Comparison of ENCODE assay signal across 34 mouse cellular contexts in genomic region chr10:18831823-18832222, GRCm38 (mm10). TPM values are rescaled to one million over a fixed set of nuclear protein-coding genes. Genes with fewer than 3 reads are reported as not detected.
DNase-seq lines count a peak whose midpoint lies in the region; ATAC-seq and TF ChIP-seq lines count a peak whose summit lies in the region.
"Had no signal": no experiment of that assay in that cellular context is flagged by ENCODE, and none has a peak within 500 bp of the region (broad histone marks: within the 10 kb centered on the region; RNA-seq: fewer than 3 reads in every experiment).

No protein-coding gene starts in this region.

- H3K4me3 ChIP-seq in limb, embryonic 12.5 days (replicated peaks) = no peak overlapping the region
- no peak overlapping the region for H3K4me3 ChIP-seq in limb, embryonic 10.5 days
- H3K4me3 ChIP-seq in testis, adult 2 months (ENCODE audit: control insufficient read depth, low read depth, low read length) = peak overlapping the region; percentile 94
- no peak overlapping the region for H3K4me3 ChIP-seq in heart, embryonic 10.5 days
- H3K4me3 ChIP-seq in heart, embryonic 11.5 days (ENCODE audit: low read depth, low read length) = no peak overlapping the region
- H3K4me3 ChIP-seq: embryonic facial prominence, embryonic 15.5 days; forebrain, embryonic 10.5 days; heart, embryonic 15.5 days; hindbrain, embryonic 15.5 days; kidney, embryonic 15.5 days; midbrain, embryonic 13.5 days; myocyte had no signal

- H3K9me3 ChIP-seq in limb, embryonic 12.5 days = no peaks in the 10 kb centered on the region
- H3K9me3 ChIP-seq in limb, embryonic 10.5 days (replicated peaks) = no peaks in the 10 kb centered on the region
- H3K9me3 ChIP-seq in heart, embryonic 10.5 days = no peaks in the 10 kb centered on the region
- no peaks in the 10 kb centered on the region for H3K9me3 ChIP-seq in heart, embryonic 11.5 days (replicated peaks; ENCODE audit: control insufficient read depth, low read length)
- H3K9me3 ChIP-seq: embryonic facial prominence, embryonic 15.5 days; forebrain, embryonic 10.5 days; heart, embryonic 15.5 days; hindbrain, embryonic 15.5 days; kidney, embryonic 15.5 days; midbrain, embryonic 13.5 days had no signal

- 0 out of 2 replicates have a peak, but pooled peaks have one; percentile 34 for ATAC-seq in limb, embryonic 12.5 days (ENCODE audit: insufficient number of reproducible peaks, insufficient read depth, low FRiP score, low TSS enrichment, low read depth)
- ATAC-seq in monocyte, adult 5-6 weeks (replicated peaks; ENCODE audit: insufficient number of reproducible peaks, low FRiP score, low TSS enrichment, poor library complexity, severe bottlenecking) = 0 out of 2 replicates have a peak, but pooled peaks have one; percentile 27
- ATAC-seq in heart, embryonic 11.5 days (replicated peaks; ENCODE audit: insufficient number of reproducible peaks, low FRiP score, low TSS enrichment) = no peak
- ATAC-seq: CD4-positive, CD25-positive, alpha-beta regulatory T cell, adult 4 months; forebrain, postnatal 0 days; intestine, postnatal 0 days; midbrain, embryonic 13.5 days; Patski had no signal

- WGBS in limb, embryonic 12.5 days = 47% methylated on average over 7 of the region's 7 CpGs
- 45% methylated on average over 7 of the region's 7 CpGs for WGBS in limb, embryonic 10.5 days
- WGBS in heart, embryonic 10.5 days = 35% methylated on average over 7 of the region's 7 CpGs
- 41% methylated on average over 7 of the region's 7 CpGs for WGBS in heart, embryonic 11.5 days (ENCODE audit: insufficient replicate concordance)

- TF ChIP-seq POLR2A in testis, adult 2 months (IDR thresholded peaks at IDR 0.05; ENCODE audit: control insufficient read depth, low read depth, low read length) = peak; percentile 92

- no peak overlapping the region for H3K4me2 ChIP-seq in limb, embryonic 12.5 days
- H3K4me2 ChIP-seq in heart, embryonic 11.5 days = no peak overlapping the region; the same call in 1 of the 2 replicates
- H3K4me2 ChIP-seq: embryonic facial prominence, embryonic 15.5 days; heart, embryonic 15.5 days; hindbrain, embryonic 15.5 days; kidney, embryonic 15.5 days; midbrain, embryonic 13.5 days had no signal

- H3K27me3 ChIP-seq in limb, embryonic 12.5 days = no peaks in the 10 kb centered on the region
- no peaks in the 10 kb centered on the region for H3K27me3 ChIP-seq in limb, embryonic 10.5 days (ENCODE audit: low read depth, poor library complexity, severe bottlenecking)
- no peaks in the 10 kb centered on the region for H3K27me3 ChIP-seq in testis, adult 2 months (ENCODE audit: control insufficient read depth, insufficient read depth, low read length)
- no peaks in the 10 kb centered on the region for H3K27me3 ChIP-seq in heart, embryonic 10.5 days (ENCODE audit: insufficient read depth, poor library complexity, severe bottlenecking)
- H3K27me3 ChIP-seq in heart, embryonic 11.5 days (ENCODE audit: control insufficient read depth, insufficient read depth, low read length) = no peaks in the 10 kb centered on the region
- H3K27me3 ChIP-seq: embryonic facial prominence, embryonic 15.5 days; heart, embryonic 15.5 days; hindbrain, embryonic 15.5 days; kidney, embryonic 15.5 days; midbrain, embryonic 13.5 days had no signal

- peaks cover 12% of the 10 kb centered on the region for H3K4me1 ChIP-seq in limb, embryonic 12.5 days (replicated peaks)
- no peaks in the 10 kb centered on the region for H3K4me1 ChIP-seq in limb, embryonic 10.5 days
- H3K4me1 ChIP-seq in testis, adult 2 months (ENCODE audit: control insufficient read depth, insufficient read depth, low read length) = peaks cover 4% of the 10 kb centered on the region
- H3K4me1 ChIP-seq in heart, embryonic 10.5 days = no peaks in the 10 kb centered on the region
- H3K4me1 ChIP-seq in heart, embryonic 11.5 days (ENCODE audit: control insufficient read depth, insufficient read depth, low read length) = no peaks in the 10 kb centered on the region; the same call in 1 of the 2 replicates
- H3K4me1 ChIP-seq: embryonic facial prominence, embryonic 15.5 days; heart, embryonic 15.5 days; hindbrain, embryonic 15.5 days; midbrain, embryonic 13.5 days had no signal

- H3K27ac ChIP-seq in limb, embryonic 12.5 days = no peak overlapping the region
- no peak overlapping the region for H3K27ac ChIP-seq in limb, embryonic 10.5 days
- H3K27ac ChIP-seq in testis, adult 2 months (ENCODE audit: control insufficient read depth, insufficient read depth, low read depth, low read length) = peak overlapping the region; percentile 99
- H3K27ac ChIP-seq in heart, embryonic 10.5 days = no peak overlapping the region
- H3K27ac ChIP-seq in heart, embryonic 11.5 days (ENCODE audit: low read depth, low read length) = no peak overlapping the region
- H3K27ac ChIP-seq: embryonic facial prominence, embryonic 15.5 days; forebrain, embryonic 10.5 days; heart, embryonic 15.5 days; hindbrain, embryonic 15.5 days; kidney, embryonic 15.5 days; macrophage; midbrain, embryonic 13.5 days had no signal

- no peaks in the 10 kb centered on the region for H3K36me3 ChIP-seq in limb, embryonic 12.5 days
- H3K36me3 ChIP-seq in limb, embryonic 10.5 days = no peaks in the 10 kb centered on the region
- H3K36me3 ChIP-seq in testis, adult 2 months (ENCODE audit: control insufficient read depth, insufficient read depth, low read length) = no peaks in the 10 kb centered on the region; the same call in none of the 2 replicates
- no peaks in the 10 kb centered on the region for H3K36me3 ChIP-seq in heart, embryonic 10.5 days
- H3K36me3 ChIP-seq in heart, embryonic 11.5 days (ENCODE audit: control insufficient read depth, insufficient read depth, low read length) = no peaks in the 10 kb centered on the region
- H3K36me3 ChIP-seq: embryonic facial prominence, embryonic 15.5 days; forebrain, embryonic 10.5 days; heart, embryonic 15.5 days; hindbrain, embryonic 15.5 days; kidney, embryonic 15.5 days; midbrain, embryonic 13.5 days had no signal

- TF ChIP-seq CTCF in testis, adult 2 months (IDR thresholded peaks at IDR 0.05; ENCODE audit: control insufficient read depth, insufficient read depth, insufficient replicate concordance, low read depth, low read length) = no peak

- no peak overlapping the region for H3K9ac ChIP-seq in limb, embryonic 12.5 days (replicated peaks)
- no peak overlapping the region for H3K9ac ChIP-seq in heart, embryonic 11.5 days (ENCODE audit: low read depth, low read length)
- H3K9ac ChIP-seq: embryonic facial prominence, embryonic 15.5 days; forebrain, postnatal 0 days; heart, embryonic 15.5 days; hindbrain, embryonic 15.5 days; kidney, embryonic 15.5 days; midbrain, embryonic 13.5 days had no signal

- DNase-seq in limb, embryonic 10.5 days (ENCODE audit: low spot score) = no peak
- DNase-seq in testis, postnatal 10 days (ENCODE audit: low spot score) = no peak
- no peak for DNase-seq in heart, embryonic 10.5 days (ENCODE audit: low spot score)
- no peak for DNase-seq in embryo, embryonic 9.5 days (ENCODE audit: extremely low spot score)
- DNase-seq: adrenal gland, adult 8-10 months; cerebellum, adult 9-11 months; embryo, embryonic 11 days; forebrain, postnatal 0 days; heart, postnatal 4 days; kidney, postnatal 4 days; right cerebral cortex, postnatal 14 days; thymus, postnatal 4 days had no signal

RNA-seq across cellular contexts. Expression of gene Perp, which starts 13.0 kb away (rescaled TPM):
- polyA plus RNA-seq in limb, embryonic 12.5 days (2016; fragmentation: Nextera tagmentation; extraction: Ambion mirVana) = 61.1 and 63.7 TPM in 2 replicates
- polyA plus RNA-seq in limb, embryonic 10.5 days (2016; fragmentation: Nextera tagmentation; extraction: Ambion mirVana) = 35.0 and 35.6 TPM in 2 replicates
- polyA plus RNA-seq in testis, adult 2 months (2012; rRNA removed) = 1.3 and 3.9 TPM in 2 replicates
- 2.4 to 14.3 TPM (median 11.1 TPM) in 3 replicates for total RNA-seq in monocyte, adult 5-6 weeks (2017)
- 51.5 and 89.4 TPM in 2 replicates for polyA plus RNA-seq in heart, embryonic 10.5 days (2016; fragmentation: Nextera tagmentation; extraction: Ambion mirVana)
- 80.9 and 102 TPM in 2 replicates for polyA plus RNA-seq in heart, embryonic 11.5 days (2014; fragmentation: Nextera tagmentation; extraction: Ambion mirVana)
- polyA plus RNA-seq: macrophage had no signal

RNA-seq across cellular contexts. Expression of gene Gm4922, which starts 45.2 kb away (rescaled TPM):
- polyA plus RNA-seq in limb, embryonic 12.5 days (2016; fragmentation: Nextera tagmentation; extraction: Ambion mirVana) = 0.11 TPM in 1 of 2 replicates, not detected in the other
- not detected in 2 replicates for polyA plus RNA-seq in limb, embryonic 10.5 days (2016; fragmentation: Nextera tagmentation; extraction: Ambion mirVana)
- polyA plus RNA-seq in testis, adult 2 months (2012; rRNA removed) = 9.2 and 10.5 TPM in 2 replicates
- not detected in 3 replicates for total RNA-seq in monocyte, adult 5-6 weeks (2017)
- polyA plus RNA-seq in heart, embryonic 10.5 days (2016; fragmentation: Nextera tagmentation; extraction: Ambion mirVana) = not detected in 2 replicates
- 0.19 TPM in 1 of 2 replicates, not detected in the other for polyA plus RNA-seq in heart, embryonic 11.5 days (2014; fragmentation: Nextera tagmentation; extraction: Ambion mirVana)
- total RNA-seq: adrenal gland, adult 8-10 months; ES-E14; forebrain, postnatal 0 days; gastrocnemius, adult 18-20 months; heart, postnatal 4 days; layer of hippocampus, postnatal 14 days; left cerebral cortex, postnatal 10 days had no signal
- polyA plus RNA-seq: CD4-positive, CD25-positive, alpha-beta regulatory T cell, adult 4 months; embryonic facial prominence, embryonic 15.5 days; forebrain, embryonic 10.5 days; gonadal fat pad, adult 2 months; kidney, embryonic 15.5 days; limb, embryonic 14.5 days; macrophage; myocyte; Patski; spleen, adult 2 months had no signal
